Mouse (Mus musculus) lung, postnatal 25 days (tissue): Measurements from ENCODE around the gene Gm8660.
"Not testable (repeated sequence)": the region's sequence is repeated elsewhere in the genome, so short reads cannot be mapped to it uniquely, and the experiment has no call there.

ENCODE experiments used
- DNase-seq: peaks from one replicate; pipeline ENCODE4 v3.0.0; 2022; ENCODE audit warnings: low spot score

Gene Gm8660

DNA sequence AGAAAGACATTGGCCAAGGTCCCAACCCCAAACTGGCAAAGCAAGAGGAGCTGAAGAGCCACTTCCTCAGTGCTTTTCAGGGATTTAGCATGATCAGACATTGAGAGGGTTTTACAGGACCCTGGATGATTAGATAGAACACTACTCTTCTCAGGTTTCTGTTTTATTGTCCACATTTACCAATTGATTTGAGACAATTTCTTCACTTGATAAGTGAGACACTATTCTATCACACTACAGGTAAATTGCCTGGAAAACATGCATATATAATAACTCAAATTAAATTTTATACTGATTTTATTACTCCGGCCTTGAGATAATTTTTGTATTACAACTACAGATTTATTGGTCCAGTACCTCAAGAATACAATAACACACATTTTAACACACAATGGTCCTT is at the start of gene Gm8660:
Gene Gm8660 (minus strand): TSS at position 101 of the 400 bp plus-strand sequence.
- not testable (repeated sequence) for DNase-seq

DNA sequence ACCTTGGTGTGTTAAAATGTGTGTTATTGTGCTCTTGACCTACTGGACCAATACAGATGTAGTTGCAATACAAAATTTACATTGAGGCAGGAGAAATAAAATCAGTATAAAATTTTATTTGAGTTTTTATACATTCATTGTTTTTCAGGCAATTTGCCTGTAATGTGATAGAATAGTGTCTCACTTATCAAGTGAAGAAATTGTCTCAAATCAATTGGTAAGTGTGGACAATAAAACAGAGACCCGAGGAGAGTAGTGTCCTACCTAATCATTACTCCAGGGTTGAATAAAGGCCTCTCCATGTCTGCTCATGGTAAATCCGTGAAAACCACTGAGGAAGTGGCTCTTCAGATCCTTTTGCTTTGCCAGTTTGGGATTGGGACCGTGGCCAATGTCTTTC is 42.4 kb upstream of the Gm8660 start, which contains the start of gene Vmn1r148:
Gene Vmn1r148 (plus strand): TSS at position 301 of the 400 bp plus-strand sequence.
- DNase-seq, result not testable (repeated sequence)

DNA sequence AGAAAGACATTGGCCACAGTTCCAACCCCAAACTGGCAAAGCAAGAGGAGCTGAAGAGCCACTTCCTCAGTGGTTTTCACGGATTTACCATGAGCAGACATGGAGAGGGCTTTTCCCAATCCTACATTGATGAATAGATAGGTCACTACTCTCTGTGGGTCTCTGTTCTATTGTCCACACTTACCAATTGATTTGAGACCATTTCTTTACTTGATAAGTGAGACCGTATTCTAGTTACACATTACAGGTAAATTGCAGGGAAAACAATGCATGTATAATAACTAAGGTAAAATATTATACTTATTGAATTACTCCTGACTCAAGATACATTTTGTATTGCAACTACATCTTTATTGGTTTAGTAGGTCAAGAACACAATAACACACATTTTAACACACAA is 41.2 kb downstream of the Gm8660 start, which contains the start of gene Gm4187:
Gene Gm4187 (minus strand): TSS at position 101 of the 400 bp plus-strand sequence.
- not testable (repeated sequence) for DNase-seq
